Mouse (Mus musculus) cortical plate, adult 2 months (tissue): ENCODE results near the gene Cd69.

Source experiments
- CTCF ChIP-seq: fragments of 200-500 bp; IDR thresholded peaks from 2 replicates; pipeline ENCODE4 v1.5.1; 2011; ENCODE audit warnings: mild to moderate bottlenecking, control low read depth, low read length; ENCODE audit not compliant: insufficient read depth; ENCODE audit errors: extremely low read depth
- POLR2A ChIP-seq: fragments of 200-500 bp; IDR thresholded peaks from 2 replicates; pipeline ENCODE4 v1.6.1; 2011; ENCODE audit warnings: mild to moderate bottlenecking, low read length, control low read depth; ENCODE audit not compliant: insufficient read depth; ENCODE audit errors: extremely low read depth

DNA sequence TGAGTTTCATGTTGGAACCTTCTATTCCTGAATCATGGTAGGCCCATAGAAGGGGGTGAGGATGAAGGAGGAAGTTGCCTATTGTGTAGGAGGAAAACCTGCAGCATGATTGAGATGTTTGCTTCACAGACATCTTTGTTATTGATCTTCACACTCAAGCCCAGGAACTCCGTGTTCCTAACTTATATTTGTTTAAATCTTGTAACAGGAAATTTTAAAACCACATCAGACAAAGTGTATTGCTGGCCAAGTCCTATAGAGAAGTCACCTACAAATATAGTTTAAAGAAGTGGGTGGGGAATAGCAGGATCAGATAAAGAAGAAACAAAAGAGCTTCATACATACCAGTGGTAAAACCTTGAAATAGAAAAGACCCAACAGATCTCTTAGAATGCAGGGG, 28.9 kb upstream of the Cd69 start:
- no peak for TF ChIP-seq CTCF
- TF ChIP-seq POLR2A: no peak
